Mouse (Mus musculus): Measurements from ENCODE around the gene Napa.

Napa gene

DNA sequence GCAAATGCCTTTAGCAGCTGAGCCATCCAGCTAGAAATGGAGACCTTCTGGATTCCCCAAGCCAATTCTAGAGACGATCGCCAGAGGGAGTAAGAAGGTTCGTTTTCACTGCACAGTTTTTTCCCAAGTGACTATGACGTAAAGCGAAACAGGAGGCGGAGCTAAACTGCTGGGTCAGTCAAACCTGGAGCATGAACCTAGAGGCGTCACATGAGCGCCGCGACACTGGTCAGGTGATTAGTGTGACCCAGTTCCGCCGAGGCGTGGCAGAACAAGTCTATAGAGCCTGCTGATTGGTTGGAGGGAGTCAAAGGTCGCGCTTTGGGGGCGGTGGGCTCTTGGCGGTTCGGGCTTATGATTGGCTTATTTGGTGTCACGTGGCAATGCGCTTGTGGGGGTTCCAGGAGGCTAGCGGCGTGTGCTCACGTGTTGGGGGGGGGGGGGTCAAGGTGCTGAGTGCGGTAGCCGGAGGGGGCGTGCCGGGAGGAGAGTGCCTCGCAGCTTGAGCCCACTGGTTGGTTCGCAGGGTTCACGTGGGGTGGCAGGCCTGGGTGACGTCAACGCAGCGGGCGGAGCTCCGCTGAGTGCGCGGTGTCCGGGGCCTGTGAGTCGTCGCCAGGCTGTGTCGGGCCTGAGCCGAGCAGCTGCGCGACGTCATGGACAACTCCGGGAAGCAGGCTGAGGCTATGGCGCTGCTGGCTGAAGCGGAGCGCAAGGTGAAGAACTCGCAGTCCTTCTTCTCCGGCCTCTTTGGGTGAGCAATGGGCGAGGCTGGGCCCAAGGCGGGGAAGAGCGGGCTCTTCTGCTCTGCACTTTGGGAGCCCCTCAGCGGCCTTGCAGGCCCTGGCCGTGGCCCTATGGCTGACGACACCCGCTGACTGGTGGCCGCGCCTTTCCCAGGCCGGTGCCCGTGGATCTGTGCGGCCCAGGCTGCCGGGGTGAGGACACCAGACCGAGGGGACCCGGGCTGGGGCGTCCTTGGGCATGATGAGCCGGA, at the start of gene Napa:
Napa (plus strand) TSS at position 438 of the 997 bp plus-strand sequence.
- peak; percentile 100 for DNase-seq (ENCODE audit: low read depth, low spot score)

GRCm38 (mm10) chr7:16048675-16049575, 49.3 kb upstream of the Napa start:
- peak; percentile 18 for DNase-seq (ENCODE audit: low read depth, low spot score)

GRCm38 (mm10) chr7:16049576-16049915, 48.7 kb upstream of the Napa start:
- no peak for DNase-seq (ENCODE audit: low read depth, low spot score)

GRCm38 (mm10) chr7:16050600-16050999, 47.7 kb upstream of the Napa start:
- no peak for DNase-seq (ENCODE audit: low read depth, low spot score)

DNA sequence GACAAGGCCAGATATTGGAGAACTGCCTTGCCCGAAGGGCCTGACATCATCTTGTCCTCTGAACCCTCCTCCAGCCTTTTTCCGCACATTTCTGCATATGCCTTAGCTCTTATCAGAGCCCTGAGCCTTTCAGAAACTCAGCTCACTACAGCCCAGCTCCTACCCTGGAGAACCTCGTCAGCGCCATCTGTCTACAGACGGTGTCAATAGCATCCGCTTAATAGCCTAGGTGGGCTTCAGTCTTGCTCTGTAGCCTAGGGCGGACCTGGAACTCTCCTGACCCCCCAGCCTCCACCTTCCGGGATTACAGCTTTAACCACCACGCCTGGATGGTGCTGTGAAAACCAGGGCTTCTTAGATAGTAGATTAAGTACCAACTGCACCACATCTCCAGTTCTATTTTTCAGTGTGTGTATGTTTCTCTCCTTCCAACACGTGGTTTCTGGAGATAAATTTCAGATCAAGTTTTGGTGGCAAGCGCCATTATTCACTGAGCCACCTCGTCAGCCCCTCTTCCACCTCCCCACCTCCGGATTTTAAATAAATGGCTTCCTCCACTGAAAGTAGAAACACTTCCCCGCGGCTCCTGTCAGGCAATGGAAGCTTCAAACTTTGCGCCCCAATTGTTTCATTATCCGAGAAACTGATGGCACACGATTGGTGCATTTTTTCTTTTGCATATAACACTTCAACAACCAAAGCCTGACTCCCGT, 46.2 kb upstream of the Napa start:
- DNase-seq (ENCODE audit: low read depth, low spot score): peak; percentile 92

GRCm38 (mm10) chr7:16052684-16053083, 45.6 kb upstream of the Napa start:
- peak; percentile 98 for DNase-seq (ENCODE audit: low read depth, low spot score)

DNA sequence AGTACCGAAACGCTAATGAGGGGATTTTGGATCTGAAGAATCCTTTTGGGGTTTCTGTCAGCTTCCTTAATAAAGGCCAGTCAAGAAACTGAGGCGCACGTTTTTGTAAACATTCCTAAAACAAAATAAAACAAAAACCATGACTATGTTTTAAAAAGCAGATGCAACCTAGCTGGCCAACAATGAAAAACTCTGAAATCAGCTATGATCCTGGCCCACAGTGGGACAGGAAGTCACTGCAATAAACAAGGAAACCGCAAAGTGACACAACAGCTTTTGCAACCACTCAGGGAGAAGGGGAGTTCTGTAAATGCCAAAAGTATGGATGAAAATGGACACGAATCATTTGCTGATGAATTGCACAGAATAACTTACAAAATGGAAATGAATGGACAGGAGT, 45.2 kb upstream of the Napa start:
- DNase-seq (ENCODE audit: low read depth, low spot score): no peak

- DNase-seq (ENCODE audit: low read depth, low spot score): no peak
Measured at GRCm38 (mm10) chr7:16054966-16055365, 43.3 kb upstream of the Napa start.

GRCm38 (mm10) chr7:16055665-16056064, 42.6 kb upstream of the Napa start:
- no peak for DNase-seq (ENCODE audit: low read depth, low spot score)

- peak; percentile 44 for DNase-seq (ENCODE audit: low read depth, low spot score)
Measured at GRCm38 (mm10) chr7:16056459-16057135, 41.7 kb upstream of the Napa start.

DNA sequence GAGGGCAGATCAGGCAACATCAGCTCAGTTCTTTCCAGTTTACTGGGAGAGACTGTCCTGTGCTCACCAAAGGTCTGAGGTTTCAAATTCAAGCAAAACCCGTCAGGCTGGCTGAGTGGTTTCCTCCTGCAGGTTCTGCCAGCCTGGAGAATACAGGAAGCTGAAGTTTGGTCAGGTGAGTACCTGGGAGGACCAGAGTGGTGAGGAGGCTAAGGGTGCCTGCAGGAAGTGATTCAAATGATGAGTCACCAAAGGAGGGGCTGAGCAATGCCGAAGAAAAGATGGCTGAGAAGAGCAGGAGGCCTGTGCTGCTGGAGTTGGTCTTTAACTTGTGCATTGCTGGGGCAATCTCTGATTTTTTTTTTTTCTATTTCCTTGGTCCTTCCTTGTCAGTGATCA, 41.1 kb upstream of the Napa start:
- DNase-seq (ENCODE audit: low read depth, low spot score): no peak

DNA sequence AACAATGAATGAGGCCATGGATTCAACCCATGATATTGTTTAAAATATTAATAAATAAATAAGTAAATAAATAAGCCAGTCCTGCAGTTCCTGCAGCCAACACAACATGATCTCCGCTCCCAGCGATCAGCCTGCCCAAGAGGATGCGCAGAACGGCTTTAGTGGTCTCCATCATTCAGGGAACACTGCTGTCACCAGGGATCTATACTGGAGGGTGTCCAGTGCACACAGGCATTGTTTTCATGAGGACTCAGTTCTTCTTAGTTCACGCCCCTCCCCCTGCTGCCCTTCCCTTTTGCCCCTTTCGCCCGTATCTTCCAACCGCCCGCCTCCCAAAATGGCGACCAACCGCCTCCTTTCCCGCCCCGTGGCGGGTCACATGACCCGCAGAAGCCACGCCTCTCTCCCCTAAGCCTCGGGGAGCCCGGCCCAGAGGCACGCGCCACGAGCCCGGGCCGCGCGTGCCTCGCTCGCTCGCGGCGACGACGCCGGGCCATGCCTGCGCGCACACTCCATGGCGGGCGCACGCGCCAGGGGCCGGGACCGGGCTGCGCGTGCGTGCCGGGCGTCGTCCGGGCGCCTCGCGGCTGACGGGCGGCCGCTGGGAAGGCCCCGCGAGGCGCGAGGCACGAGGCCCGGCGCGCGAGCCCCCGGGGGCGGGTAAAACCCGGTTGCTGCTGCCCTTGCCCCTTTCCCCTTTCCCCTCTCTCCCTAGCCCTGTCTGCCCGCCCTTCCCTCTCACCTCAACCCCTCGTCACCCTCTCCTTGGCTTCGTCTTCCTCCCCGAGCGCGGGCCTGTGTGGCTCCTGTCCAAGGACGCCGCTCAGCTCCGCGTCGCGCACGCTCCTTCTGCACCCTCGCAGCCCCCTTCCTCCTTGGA, 36.8 kb upstream of the Napa start, which contains the start of gene Zfp541:
Zfp541 (plus strand) TSS at position 596 of the 880 bp plus-strand sequence.
- peak; percentile 60 for DNase-seq (ENCODE audit: low read depth, low spot score)

DNA sequence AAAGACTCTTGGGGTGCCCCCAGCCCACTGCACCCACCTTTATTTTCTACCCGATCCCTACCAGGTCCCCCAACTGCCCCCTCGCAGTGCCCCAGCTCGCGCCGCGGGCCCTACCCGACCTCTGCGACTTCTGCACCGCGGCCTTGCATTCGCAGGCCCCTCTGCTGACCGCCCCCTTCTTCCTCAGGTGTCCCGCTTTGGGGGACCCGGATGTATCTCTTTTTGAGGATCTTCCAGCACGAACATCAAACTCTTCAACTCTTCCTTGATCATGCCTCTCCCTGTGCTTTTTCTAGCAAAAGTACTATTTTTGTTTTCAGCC, 36.2 kb upstream of the Napa start:
- DNase-seq (ENCODE audit: low read depth, low spot score): no peak

- peak; percentile 40 for DNase-seq (ENCODE audit: low read depth, low spot score)
Measured at GRCm38 (mm10) chr7:16063490-16063889, 34.8 kb upstream of the Napa start.

GRCm38 (mm10) chr7:16070846-16071245, 27.4 kb upstream of the Napa start:
- no peak for DNase-seq (ENCODE audit: low read depth, low spot score)

GRCm38 (mm10) chr7:16071906-16072305, 26.4 kb upstream of the Napa start:
- DNase-seq (ENCODE audit: low read depth, low spot score): no peak

DNA sequence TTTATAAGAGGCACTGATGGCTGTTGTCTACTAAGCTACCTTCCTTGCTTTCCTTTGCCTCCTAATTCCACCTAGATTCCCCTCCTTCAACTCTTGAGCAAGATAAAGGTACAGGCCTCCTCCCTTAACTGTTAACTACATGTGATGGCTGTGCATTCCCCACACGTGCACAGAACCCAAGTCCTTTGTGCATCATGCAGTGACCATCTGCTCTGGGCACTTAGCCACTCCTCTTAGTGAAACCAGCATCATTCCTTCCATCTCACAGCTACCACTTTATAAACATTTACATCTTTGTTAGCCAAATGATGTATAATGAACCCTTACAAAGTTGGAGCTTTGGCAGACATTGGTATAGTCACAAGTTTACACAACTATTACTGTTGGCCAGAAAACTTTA, 18.3 kb upstream of the Napa start:
- DNase-seq (ENCODE audit: low read depth, low spot score): no peak

DNA sequence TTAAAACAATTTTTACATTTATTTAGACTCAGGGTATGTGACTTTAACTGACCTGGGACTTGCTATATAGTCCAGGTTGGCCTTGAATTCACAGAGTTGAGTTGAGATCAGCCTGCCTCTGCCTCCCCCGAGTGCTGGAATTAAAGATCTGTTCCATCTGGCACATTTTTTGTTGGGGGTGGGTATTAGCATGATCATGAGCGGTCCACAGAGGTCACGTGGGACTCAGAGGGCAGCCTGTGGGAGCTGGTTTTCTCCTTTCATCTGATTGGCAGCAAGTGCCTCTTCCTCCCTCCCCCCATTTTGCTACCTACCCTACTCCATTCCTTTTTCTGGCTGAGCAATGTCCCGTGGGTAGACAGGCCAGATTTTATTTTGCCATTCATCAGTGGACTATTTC, 17.7 kb upstream of the Napa start:
- no peak for DNase-seq (ENCODE audit: low read depth, low spot score)

DNA sequence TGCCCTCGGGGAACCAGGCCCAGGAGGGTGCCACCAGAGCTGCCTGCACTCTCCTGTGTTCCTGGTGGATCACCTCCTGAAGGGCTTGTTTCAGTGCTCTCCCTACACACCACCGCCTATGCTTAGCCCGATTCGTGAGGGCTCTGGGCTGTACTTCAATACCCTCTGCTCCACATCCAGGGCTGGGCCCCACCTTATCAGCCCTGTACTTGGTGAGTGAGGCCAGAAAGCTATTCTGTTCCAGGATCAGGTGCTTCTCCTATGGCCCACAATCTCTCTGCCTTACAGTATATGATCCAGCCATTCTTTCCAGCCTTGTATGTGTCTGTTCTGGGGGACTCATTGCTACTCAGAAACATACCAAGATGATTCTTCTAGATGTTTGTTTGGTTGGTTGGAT, 14.9 kb upstream of the Napa start:
- no peak for DNase-seq (ENCODE audit: low read depth, low spot score)

DNA sequence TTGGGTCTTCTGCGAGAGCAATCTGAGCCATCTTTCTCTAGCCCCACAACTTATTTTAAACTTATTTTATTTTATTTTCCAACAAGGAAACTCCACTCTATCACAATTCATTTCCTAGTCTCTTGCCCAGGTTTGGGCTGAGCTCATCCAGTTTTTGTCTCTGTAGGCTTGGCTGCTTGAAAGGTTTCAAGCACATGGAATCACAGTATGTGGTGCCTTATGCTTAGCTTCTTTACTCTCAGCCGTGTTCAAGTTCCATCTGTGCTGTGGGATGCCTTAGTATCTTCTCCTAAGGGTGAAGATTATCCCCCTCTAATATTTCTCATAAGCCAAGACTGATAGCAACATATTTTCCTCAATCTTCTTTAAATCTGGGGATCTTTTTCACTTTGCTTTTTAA, 10.7 kb upstream of the Napa start:
- DNase-seq (ENCODE audit: low read depth, low spot score): no peak

Data from ES-CJ7 (cell line).